Mouse (Mus musculus) heart, embryonic 14.5 days (tissue): ENCODE data around the gene Olfr1426. TPM values are rescaled to one million over a fixed set of nuclear protein-coding genes. Genes with fewer than 3 reads are reported as not detected.

Source experiments
- ATAC-seq: fragments of 200-750 bp; cut with Nextera tagmentation; 2 replicates; pipeline ENCODE4 v1.8.0; 2017; ENCODE audit warnings: low read depth, moderate TSS enrichment; ENCODE audit not compliant: insufficient number of reproducible peaks, insufficient read depth, low FRiP score
- H3K27ac ChIP-seq, 2 experiments: fragments of 200-500 bp in 1 of 2; fragments of 300-500 bp in 1 of 2; sonication (generic) in 1 of 2; replicated peaks in 1 of 2; 2 replicates each; pipeline ENCODE4 v1.5.1; 2012 to 2014; ENCODE audit warnings: low read depth in 2 of 2, low read length in 2 of 2, control low read depth in 1 of 2, mild to moderate bottlenecking in 1 of 2, mixed read lengths in 1 of 2; ENCODE audit not compliant: control insufficient read depth in 1 of 2, insufficient read depth in 1 of 2
- H3K27me3 ChIP-seq: fragments of 300-500 bp; sonication (generic); 2 replicates; pipeline ENCODE4 v1.6.1; 2014; ENCODE audit warnings: mild to moderate bottlenecking, low read length, control low read depth; ENCODE audit not compliant: control insufficient read depth, insufficient read depth
- H3K36me3 ChIP-seq: fragments of 300-500 bp; sonication (generic); 2 replicates; pipeline ENCODE4 v1.6.1; 2014; ENCODE audit warnings: mild to moderate bottlenecking, control low read depth, low read length, mixed read lengths; ENCODE audit not compliant: control insufficient read depth, insufficient read depth
- H3K4me1 ChIP-seq, 2 experiments: fragments of 200-500 bp in 1 of 2; fragments of 300-500 bp in 1 of 2; sonication (generic) in 1 of 2; 2 replicates each; pipeline ENCODE4 v1.6.1; 2012 to 2014; ENCODE audit warnings: low read length in 2 of 2, control low read depth in 1 of 2, mixed read lengths in 1 of 2; ENCODE audit not compliant: control insufficient read depth in 2 of 2, insufficient read depth in 2 of 2
- H3K4me2 ChIP-seq: fragments of 300-500 bp; sonication (generic); 2 replicates; pipeline ENCODE4 v1.6.1; 2014; ENCODE audit warnings: mild to moderate bottlenecking, low read length
- H3K4me3 ChIP-seq, 2 experiments: fragments of 200-500 bp in 1 of 2; fragments of 300-500 bp in 1 of 2; sonication (generic) in 1 of 2; 2 replicates each; pipeline ENCODE4 v1.5.1; 2012 to 2014; ENCODE audit warnings: low read length in 2 of 2, mild to moderate bottlenecking in 2 of 2, control low read depth in 1 of 2, low read depth in 1 of 2, moderate library complexity in 1 of 2; ENCODE audit not compliant: control insufficient read depth in 1 of 2, insufficient read depth in 1 of 2
- H3K9ac ChIP-seq: fragments of 300-500 bp; sonication (generic); 2 replicates; pipeline ENCODE4 v1.6.1; 2014; ENCODE audit warnings: mild to moderate bottlenecking, low read length
- H3K9me3 ChIP-seq: fragments of 300-500 bp; sonication (generic); 2 replicates; pipeline ENCODE4 v1.6.1; 2016; ENCODE audit warnings: low read length, control low read depth; ENCODE audit not compliant: control insufficient read depth
- WGBS: fragments of 180-500 bp; shearing (Covaris S2); extraction: QIAGEN DNeasy Blood & Tissue Kit; methylation state at CpG from one replicate; pipeline ENCODE4 v1.1.7; 2014; 5-methylcytosine and 5-hydroxymethylcytosine counted together
- polyA plus RNA-seq: library from polyadenylated mRNA; unstranded; fragments of >200 nt; fragmentation: Nextera tagmentation; extraction: Ambion mirVana; gene quantifications from 2 replicates; pipeline ENCODE4 v1.2.1, GENCODE M21; 2014

The Olfr1426 gene
- polyA plus RNA-seq = not detected in 2 replicates

DNA sequence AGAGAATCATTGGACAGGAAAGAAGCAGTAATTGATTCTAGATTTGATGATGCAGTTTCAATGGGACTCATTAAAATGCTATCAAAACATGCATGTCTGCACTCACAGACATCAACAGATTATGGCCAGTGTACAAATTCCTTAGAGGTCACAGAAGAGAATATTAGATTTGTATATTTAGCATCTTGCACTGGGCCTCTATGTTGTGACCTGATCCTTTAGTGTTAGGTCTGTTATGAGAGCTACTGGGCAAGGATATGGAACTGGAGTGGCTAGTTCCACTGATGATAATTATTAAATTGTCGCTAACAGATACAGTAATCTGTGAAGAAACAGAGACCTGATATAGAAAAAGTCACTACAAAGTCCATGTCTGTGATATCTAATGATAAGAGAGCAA is at the start of gene Olfr1426:
Gene Olfr1426, minus strand, starts transcription at position 101 of the 400 bp plus-strand sequence.
- no peak within 1 kb of the TSS for H3K4me3 ChIP-seq
- H3K9me3 ChIP-seq = no peaks in the 10 kb centered on the region
- no peak within 1 kb of the TSS for H3K4me2 ChIP-seq
- H3K27ac ChIP-seq = no peak within 1 kb of the TSS
- no peaks in the 10 kb centered on the region for H3K4me1 ChIP-seq
- ATAC-seq = no peak
- 57% methylated on average over 1 of the region's 1 CpGs for WGBS
- H3K36me3 ChIP-seq = no peaks in the 10 kb centered on the region
- no peak within 1 kb of the TSS for H3K9ac ChIP-seq
- no peaks in the 10 kb centered on the region for H3K27me3 ChIP-seq

DNA sequence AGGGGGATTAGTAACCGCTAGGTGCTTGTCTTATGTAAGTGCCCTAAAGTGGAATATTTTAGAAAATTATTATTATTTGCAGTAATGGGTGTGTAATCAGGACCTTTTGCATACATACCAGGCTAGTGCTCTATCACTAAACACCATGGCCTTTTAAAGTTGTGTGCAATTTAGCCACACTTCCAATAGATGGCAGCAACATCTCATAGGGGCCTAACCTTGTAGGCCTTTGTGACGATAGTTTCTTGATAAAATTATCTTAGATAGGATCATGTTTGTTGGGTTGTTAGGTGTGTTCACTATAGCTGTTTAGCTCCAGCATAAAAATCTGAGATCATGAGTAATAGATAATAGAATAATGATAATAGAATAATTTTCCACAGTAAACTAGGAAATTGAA is 42.5 kb upstream of the Olfr1426 start:
- H3K36me3 ChIP-seq = no peaks in the 10 kb centered on the region
- no peak overlapping the region for H3K27ac ChIP-seq
- no peaks in the 10 kb centered on the region for H3K4me1 ChIP-seq
- 27% methylated on average over 2 of the region's 2 CpGs for WGBS
- H3K27me3 ChIP-seq = no peaks in the 10 kb centered on the region
- no peak overlapping the region for H3K4me2 ChIP-seq
- no peak overlapping the region for H3K4me3 ChIP-seq
- H3K9me3 ChIP-seq = no peaks in the 10 kb centered on the region
- ATAC-seq = no peak
- H3K9ac ChIP-seq = no peak overlapping the region

DNA sequence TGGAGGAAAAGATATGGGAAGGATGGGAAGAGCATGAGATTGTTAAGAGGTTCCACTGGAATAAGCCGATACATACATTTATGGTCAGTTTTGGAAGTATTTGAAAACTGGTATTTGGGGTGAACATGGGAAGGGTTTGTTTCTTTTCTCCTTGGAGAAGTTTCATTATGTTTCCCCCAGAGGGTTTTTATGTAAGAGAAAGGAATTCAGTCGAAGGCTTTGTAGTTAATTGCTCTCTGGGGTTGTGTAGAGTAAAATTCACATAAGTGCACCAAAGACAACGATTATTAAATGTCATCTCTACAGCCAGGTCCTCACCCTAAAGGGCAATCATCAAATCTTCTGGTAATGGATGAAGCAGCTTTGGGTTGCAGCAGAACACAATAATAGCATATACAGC is 31.3 kb upstream of the Olfr1426 start, which contains the start of gene Olfr76:
Gene Olfr76, minus strand, starts transcription at position 101 of the 400 bp plus-strand sequence.
- H3K27ac ChIP-seq = no peak within 1 kb of the TSS
- no peaks in the 10 kb centered on the region for H3K36me3 ChIP-seq
- H3K9ac ChIP-seq = no peak within 1 kb of the TSS
- 67% methylated on average over 3 of the region's 3 CpGs for WGBS
- H3K27me3 ChIP-seq = no peaks in the 10 kb centered on the region
- no peaks in the 10 kb centered on the region for H3K4me1 ChIP-seq
- no peak within 1 kb of the TSS for H3K4me3 ChIP-seq
- ATAC-seq = no peak
- H3K4me2 ChIP-seq = no peak within 1 kb of the TSS
- H3K9me3 ChIP-seq = no peaks in the 10 kb centered on the region

DNA sequence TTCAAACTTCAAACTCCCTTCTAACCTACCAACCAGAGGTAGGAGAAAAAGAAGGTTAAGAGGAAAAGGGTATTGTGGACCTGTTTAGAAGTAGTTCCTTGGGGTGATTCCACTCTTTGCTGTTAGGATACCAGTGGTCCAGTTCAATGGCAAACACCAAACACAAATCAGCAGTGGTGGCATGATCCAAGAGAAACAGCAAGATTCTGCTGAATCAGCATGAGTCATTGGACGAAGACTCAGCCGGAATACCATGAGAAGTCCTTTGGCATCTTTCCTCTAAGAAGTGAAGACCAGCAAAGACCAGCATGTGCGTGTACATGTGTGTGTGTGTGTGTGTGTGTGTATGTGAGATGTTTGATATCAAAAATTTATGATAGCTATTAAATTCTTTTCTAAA is 24.7 kb upstream of the Olfr1426 start:
- Histone ChIP-seq H3K36me3 (no peaks in the 10 kb centered on the region), H3K4me3 (no peak overlapping the region), H3K4me1 (no peaks in the 10 kb centered on the region), H3K9ac (no peak overlapping the region), H3K4me2 (no peak overlapping the region), H3K27ac (no peak overlapping the region), H3K9me3 (no peaks in the 10 kb centered on the region), H3K27me3 (no peaks in the 10 kb centered on the region)
- ATAC-seq = no peak
- WGBS = 77% methylated on average over 3 of the region's 3 CpGs

DNA sequence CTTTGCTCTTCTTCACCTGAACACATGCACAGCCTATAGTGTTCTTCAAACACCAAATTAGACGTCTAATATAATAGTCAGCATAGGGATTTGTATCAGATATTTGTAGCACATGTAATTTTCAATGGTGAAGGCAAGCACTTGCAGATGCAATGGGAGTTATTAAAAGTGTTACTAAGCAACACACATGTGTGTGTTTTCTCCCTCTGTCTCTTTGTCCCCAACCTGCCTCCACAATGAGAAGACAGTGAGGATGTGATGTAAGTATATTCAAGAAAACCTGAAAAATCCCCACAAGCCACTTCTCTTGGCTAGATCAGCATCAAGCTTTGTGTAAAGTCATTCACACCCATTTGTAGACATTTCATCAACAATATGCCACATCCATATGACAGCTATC is 24.0 kb upstream of the Olfr1426 start, which contains the start of gene Olfr1428:
Gene Olfr1428, minus strand, starts transcription at position 101 of the 400 bp plus-strand sequence.
- H3K9me3 ChIP-seq = no peaks in the 10 kb centered on the region
- no peak within 1 kb of the TSS for H3K4me2 ChIP-seq
- no peaks in the 10 kb centered on the region for H3K36me3 ChIP-seq
- H3K4me3 ChIP-seq = no peak within 1 kb of the TSS
- no peaks in the 10 kb centered on the region for H3K27me3 ChIP-seq
- WGBS = 53% methylated on average over 1 of the region's 1 CpGs
- ATAC-seq = no peak
- no peaks in the 10 kb centered on the region for H3K4me1 ChIP-seq
- H3K27ac ChIP-seq = no peak within 1 kb of the TSS
- no peak within 1 kb of the TSS for H3K9ac ChIP-seq

DNA sequence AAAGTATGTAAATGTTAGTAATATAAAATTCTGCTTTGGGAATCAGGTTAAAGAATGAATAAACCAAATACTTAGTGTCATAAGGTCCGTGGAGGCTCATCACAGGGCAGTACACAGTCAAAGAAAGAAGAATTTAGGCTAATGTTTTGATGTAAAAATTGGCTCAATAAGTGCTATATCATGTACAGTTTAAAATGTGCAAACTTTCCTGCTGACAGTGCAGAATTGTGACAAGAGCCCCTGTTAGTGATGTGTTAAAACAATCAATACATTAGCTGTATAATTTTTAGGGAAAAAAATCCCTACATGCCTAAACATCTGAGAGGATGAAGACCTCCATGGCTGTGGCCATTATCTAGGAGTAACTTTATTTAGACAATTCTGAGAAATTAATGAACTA is 22.0 kb upstream of the Olfr1426 start:
- Histone ChIP-seq H3K4me1 (no peaks in the 10 kb centered on the region), H3K27ac (no peak overlapping the region), H3K4me3 (no peak overlapping the region), H3K4me2 (no peak overlapping the region), H3K36me3 (no peaks in the 10 kb centered on the region), H3K9me3 (no peaks in the 10 kb centered on the region), H3K9ac (no peak overlapping the region), H3K27me3 (no peaks in the 10 kb centered on the region)
- WGBS = 48% methylated on average over 1 of the region's 1 CpGs
- ATAC-seq = no peak

DNA sequence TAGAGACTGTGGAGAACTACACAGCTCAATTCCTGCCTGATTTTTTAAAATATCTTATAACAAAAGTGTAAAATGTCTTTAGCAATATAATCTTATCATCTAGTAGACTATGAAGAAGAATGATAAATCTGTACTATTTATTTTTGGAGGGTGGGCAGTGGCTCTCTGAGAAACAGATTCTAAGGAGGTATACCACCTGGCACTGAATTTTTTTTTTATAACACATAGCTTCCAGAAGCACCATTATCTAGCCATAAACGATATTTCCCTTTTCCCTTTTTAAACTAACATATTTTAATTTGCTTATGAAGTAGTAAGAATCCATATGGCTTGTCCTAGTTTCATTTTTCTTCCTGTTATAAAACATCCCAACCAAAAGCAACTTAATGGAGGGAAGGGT is 12.7 kb upstream of the Olfr1426 start:
- Histone ChIP-seq H3K9me3 (no peaks in the 10 kb centered on the region), H3K36me3 (no peaks in the 10 kb centered on the region), H3K27ac (no peak overlapping the region), H3K4me2 (no peak overlapping the region), H3K4me1 (no peaks in the 10 kb centered on the region), H3K4me3 (no peak overlapping the region), H3K27me3 (no peaks in the 10 kb centered on the region), H3K9ac (no peak overlapping the region)
- 45% methylated on average over 1 of the region's 1 CpGs for WGBS
- no peak for ATAC-seq

DNA sequence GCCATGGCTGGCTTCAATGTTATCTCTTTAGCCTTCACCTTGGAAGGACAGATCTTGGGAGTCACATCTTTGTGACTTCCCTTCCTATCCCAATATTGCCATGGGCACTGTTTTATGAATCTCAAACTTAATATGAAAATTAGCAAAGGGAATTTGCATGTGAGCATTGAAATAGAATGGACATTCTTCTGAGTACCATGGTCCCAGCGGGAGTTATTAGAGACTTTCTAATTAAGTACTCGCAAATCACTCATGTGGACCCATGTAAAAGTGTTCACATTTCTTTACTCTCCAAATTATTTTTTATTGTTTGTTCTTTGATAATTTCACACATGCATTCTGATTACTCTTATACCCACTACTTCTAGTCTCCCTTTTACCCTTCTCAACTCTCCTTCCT is 11.4 kb upstream of the Olfr1426 start, which contains the start of gene Olfr1427:
Gene Olfr1427, minus strand, starts transcription at position 101 of the 400 bp plus-strand sequence.
- H3K27me3 ChIP-seq = no peaks in the 10 kb centered on the region
- no peaks in the 10 kb centered on the region for H3K36me3 ChIP-seq
- no peaks in the 10 kb centered on the region for H3K9me3 ChIP-seq
- H3K4me3 ChIP-seq = no peak within 1 kb of the TSS
- no peaks in the 10 kb centered on the region for H3K4me1 ChIP-seq
- 94% methylated on average over 2 of the region's 2 CpGs for WGBS
- no peak within 1 kb of the TSS for H3K9ac ChIP-seq
- ATAC-seq = no peak
- H3K27ac ChIP-seq = no peak within 1 kb of the TSS
- H3K4me2 ChIP-seq = no peak within 1 kb of the TSS
